Mouse (Mus musculus): ENCODE measurements around the gene Ptpn13. TPM values are rescaled to one million over a fixed set of nuclear protein-coding genes. Genes with fewer than 3 reads are reported as not detected.

Ptpn13 gene
- polyA plus RNA-seq, 1 experiment from 2014 or later, result 14.9 TPM

Other genes with a start within 250 kb of the Ptpn13 start
- 1.9 and 2.0 TPM in 2 replicates for gene Mapk10, start 213.9 kb upstream of the Ptpn13 start, polyA plus RNA-seq (2015; fragmentation: Nextera tagmentation; extraction: Ambion mirVana)
- gene Slc10a6, start 204.2 kb downstream of the Ptpn13 start, polyA plus RNA-seq (2015; fragmentation: Nextera tagmentation; extraction: Ambion mirVana), result 3.2 and 4.2 TPM in 2 replicates
- 0.35 TPM in 2 replicates for gene 1700016H13Rik, start 230.8 kb downstream of the Ptpn13 start, polyA plus RNA-seq (2015; fragmentation: Nextera tagmentation; extraction: Ambion mirVana)